Mouse (Mus musculus) ES-E14 (cell line): ENCODE data around the gene Gca. TPM values are rescaled to one million over a fixed set of nuclear protein-coding genes. Genes with fewer than 3 reads are reported as not detected.
A peak's percentile ranks its signal among the peaks of the same experiment; 100 is the strongest.
"Not testable (repeated sequence)": the region's sequence is repeated elsewhere in the genome, so short reads cannot be mapped to it uniquely, and the experiment has no call there.

Source experiments
- DNase-seq: peaks from one replicate; pipeline ENCODE4 v3.0.0-alpha.2; 2013; ENCODE audit warnings: low read depth, low spot score
- H3K27ac ChIP-seq: 2 replicates; pipeline ENCODE4 v1.5.1; 2012; ENCODE audit warnings: low read depth, mild to moderate bottlenecking, low read length, moderate library complexity, mixed read lengths; ENCODE audit not compliant: poor library complexity, insufficient read depth, severe bottlenecking
- H3K36me3 ChIP-seq: 2 replicates; pipeline ENCODE4 v1.6.1; 2012; ENCODE audit warnings: mild to moderate bottlenecking, low read length, moderate library complexity, mixed read lengths; ENCODE audit not compliant: control insufficient read depth, poor library complexity, insufficient read depth, severe bottlenecking
- H3K4me1 ChIP-seq, 2 experiments: fragments of 150-350 bp in 1 of 2; sonication (generic) in 1 of 2; 2 replicates each; pipeline ENCODE4 v1.6.1; 2012; ENCODE audit warnings: low read length in 2 of 2, mild to moderate bottlenecking in 1 of 2, mixed read lengths in 1 of 2; ENCODE audit not compliant: control insufficient read depth in 2 of 2, insufficient read depth in 2 of 2, poor library complexity in 1 of 2
- H3K4me3 ChIP-seq, 2 experiments: fragments of 150-350 bp in 1 of 2; sonication (generic) in 1 of 2; 2 replicates each; pipeline ENCODE4 v1.5.1; 2012; ENCODE audit warnings: low read length in 2 of 2, low read depth in 1 of 2, mild to moderate bottlenecking in 1 of 2, mixed read lengths in 1 of 2; ENCODE audit not compliant: insufficient read depth in 1 of 2, poor library complexity in 1 of 2, severe bottlenecking in 1 of 2
- H3K9ac ChIP-seq: 2 replicates; pipeline ENCODE4 v1.6.1; 2012; ENCODE audit warnings: low read depth, mild to moderate bottlenecking, low read length, mixed read lengths; ENCODE audit not compliant: poor library complexity, insufficient read depth, severe bottlenecking
- H3K9me3 ChIP-seq: fragments of 150-350 bp; sonication (generic); 2 replicates; pipeline ENCODE4 v1.6.1; 2012; ENCODE audit warnings: low read depth, mild to moderate bottlenecking, low read length; ENCODE audit not compliant: control insufficient read depth, insufficient read depth
- CHD2 ChIP-seq: IDR thresholded peaks from 2 replicates; pipeline ENCODE4 v1.6.1; 2014; ENCODE audit warnings: mild to moderate bottlenecking, low read depth, low read length, inconsistent platforms
- HCFC1 ChIP-seq: IDR thresholded peaks from 2 replicates; pipeline ENCODE4 v1.6.1; 2012; ENCODE audit warnings: low read length, inconsistent platforms, borderline replicate concordance; ENCODE audit not compliant: insufficient read depth
- MAFK ChIP-seq: IDR thresholded peaks from 2 replicates; pipeline ENCODE4 v1.6.1; 2014; ENCODE audit warnings: mild to moderate bottlenecking, low read depth, low read length, inconsistent platforms; ENCODE audit not compliant: insufficient read depth
- ZC3H11A ChIP-seq: IDR thresholded peaks from 2 replicates; pipeline ENCODE4 v1.6.1; 2012; ENCODE audit warnings: low read depth, mild to moderate bottlenecking, inconsistent platforms, low read length, borderline replicate concordance
- ZNF384 ChIP-seq: IDR thresholded peaks from 2 replicates; pipeline ENCODE4 v1.6.1; 2012; ENCODE audit warnings: low read depth, low read length, inconsistent platforms
- in situ Hi-C, 2 experiments: fragments of 600-800 bp; cut with MboI; formaldehyde crosslinking; loops; one replicate each; pipeline ENCODE4 v1.15.1; 2025; ENCODE audit warnings: low sequenced_read_pairs in 2 of 2, inconsistent platforms in 1 of 2; ENCODE audit not compliant: unreplicated experiment in 2 of 2
- total RNA-seq: library from RNA; depleted of rRNA; stranded (reverse); fragments of 300-350 nt; gene quantifications from 2 replicates; pipeline ENCODE4 v1.2.3, GENCODE M21; 2012

The Gca gene
- total RNA-seq, 1 experiment, result 11.5 TPM

- in situ Hi-C loops, result no loop called here
- Histone ChIP-seq H3K36me3 (no peaks in the 10 kb centered on the region; the same call in 1 of the 2 replicates), H3K4me3 (no peak overlapping the region), H3K9me3 (no peaks in the 10 kb centered on the region), H3K4me1 (peaks cover 0 to 2% of the 10 kb centered on the region in 2 experiments; a peak in 1 of 4 replicates), H3K9ac (no peak overlapping the region), H3K27ac (no peak overlapping the region)
- no peak for DNase-seq
- peak; percentile 86 for TF ChIP-seq MAFK
- TF ChIP-seq CHD2, result no peak
Observed at GRCm38 (mm10) chr2:62684989-62685595, 21.0 kb downstream of the Gca start.

GRCm38 (mm10) chr2:62685934-62686333 lies 21.8 kb downstream of the Gca start:
- no peak overlapping the region for H3K9ac ChIP-seq
- DNase-seq, result no peak
- TF ChIP-seq ZC3H11A (no peak), HCFC1 (no peak), ZNF384 (no peak), MAFK (no peak), CHD2 (no peak)

GRCm38 (mm10) chr2:62706313-62706712 lies 42.2 kb downstream of the Gca start:
- Histone ChIP-seq H3K9ac (no peak overlapping the region), H3K36me3 (no peaks in the 10 kb centered on the region), H3K27ac (no peak overlapping the region), H3K9me3 (no peaks in the 10 kb centered on the region), H3K4me1 (no peaks in the 10 kb centered on the region; a peak in 1 of 4 replicates), H3K4me3 (no peak overlapping the region)
- TF ChIP-seq MAFK (no peak), HCFC1 (no peak), ZC3H11A (no peak), CHD2 (no peak), ZNF384 (no peak)
- no peak for DNase-seq
- in situ Hi-C loops, result no loop called here

More at GRCm38 (mm10) chr2:62685934-62686333, 21.8 kb downstream of the Gca start:
- H3K4me1 ChIP-seq, result peaks cover 0 to 2% of the 10 kb centered on the region in 2 experiments; a peak in 1 of 4 replicates
- no peak overlapping the region for H3K27ac ChIP-seq
- H3K4me3 ChIP-seq, result no peak overlapping the region
- no peaks in the 10 kb centered on the region; the same call in 1 of the 2 replicates for H3K36me3 ChIP-seq
- H3K9me3 ChIP-seq, result no peaks in the 10 kb centered on the region
- in situ Hi-C loops, result no loop called here

GRCm38 (mm10) chr2:62709633-62710032 lies 45.5 kb downstream of the Gca start:
- Histone ChIP-seq H3K9ac (no peak overlapping the region), H3K4me3 (no peak overlapping the region), H3K36me3 (no peaks in the 10 kb centered on the region), H3K4me1 (no peaks in the 10 kb centered on the region; a peak in 1 of 4 replicates), H3K9me3 (no peaks in the 10 kb centered on the region), H3K27ac (no peak overlapping the region)
- in situ Hi-C loops, result no loop called here
- DNase-seq, result no peak
- TF ChIP-seq HCFC1, result no peak
- TF ChIP-seq MAFK, result no peak
- no peak for TF ChIP-seq ZC3H11A
- TF ChIP-seq ZNF384, result no peak
- no peak for TF ChIP-seq CHD2

- H3K27ac ChIP-seq, result not testable (repeated sequence)
Observed at GRCm38 (mm10) chr2:62714362-62714761, 50.3 kb downstream of the Gca start.

More at GRCm38 (mm10) chr2:62714362-62714761, 50.3 kb downstream of the Gca start:
- H3K4me1 ChIP-seq, H3K9me3 ChIP-seq, DNase-seq, H3K36me3 ChIP-seq, H3K4me3 ChIP-seq, H3K9ac ChIP-seq, in situ Hi-C loops: not testable (repeated sequence)
